Mouse (Mus musculus) forebrain, embryonic 13.5 days (tissue): ENCODE data around the gene Kmt2c. TPM values are rescaled to one million over a fixed set of nuclear protein-coding genes. Genes with fewer than 3 reads are reported as not detected.

Experiments
- ATAC-seq: fragments of 200-750 bp; cut with Nextera tagmentation; 2 replicates; pipeline ENCODE4 v1.8.0; 2017
- H3K27ac ChIP-seq: fragments of 300-500 bp; sonication (generic); 2 replicates; pipeline ENCODE4 v1.5.1; 2015; ENCODE audit warnings: inconsistent platforms, mild to moderate bottlenecking, moderate library complexity
- H3K27me3 ChIP-seq: fragments of 300-500 bp; sonication (generic); 2 replicates; pipeline ENCODE4 v1.6.1; 2015; ENCODE audit warnings: mild to moderate bottlenecking, inconsistent platforms
- H3K36me3 ChIP-seq: fragments of 300-500 bp; sonication (generic); 2 replicates; pipeline ENCODE4 v1.6.1; 2015; ENCODE audit warnings: mild to moderate bottlenecking, inconsistent platforms; ENCODE audit not compliant: poor library complexity, severe bottlenecking
- H3K4me1 ChIP-seq: fragments of 300-500 bp; sonication (generic); 2 replicates; pipeline ENCODE4 v1.6.1; 2015; ENCODE audit warnings: inconsistent platforms
- H3K4me2 ChIP-seq: fragments of 300-500 bp; sonication (generic); 2 replicates; pipeline ENCODE4 v1.6.1; 2015; ENCODE audit warnings: inconsistent platforms, mild to moderate bottlenecking, moderate library complexity
- H3K4me3 ChIP-seq: fragments of 300-500 bp; sonication (generic); 2 replicates; pipeline ENCODE4 v1.5.1; 2015; ENCODE audit warnings: mild to moderate bottlenecking, inconsistent platforms
- H3K9ac ChIP-seq: fragments of 300-500 bp; sonication (generic); 2 replicates; pipeline ENCODE4 v1.6.1; 2015; ENCODE audit warnings: mild to moderate bottlenecking, inconsistent platforms
- H3K9me3 ChIP-seq: fragments of 300-500 bp; sonication (generic); replicated peaks from 2 replicates; pipeline ENCODE4 v1.6.1; 2016; ENCODE audit warnings: inconsistent platforms
- WGBS: fragments of 180-500 bp; shearing (Covaris S2); methylation state at CpG from one replicate; pipeline ENCODE4 v1.1.7; 2015; 5-methylcytosine and 5-hydroxymethylcytosine counted together
- polyA plus RNA-seq: library from polyadenylated mRNA; unstranded; fragments of >200 nt; fragmentation: Nextera tagmentation; extraction: Ambion mirVana; gene quantifications from 2 replicates; pipeline ENCODE4 v1.2.1, GENCODE M21; 2015

Gene Kmt2c
- polyA plus RNA-seq, 1 experiment from 2014 or later, result 25.0 TPM

- H3K9me3 ChIP-seq, result no peaks in the 10 kb centered on the region
- WGBS, result 18% methylated on average over 2 of the region's 2 CpGs
- H3K27me3 ChIP-seq, result no peaks in the 10 kb centered on the region
- peak overlapping the region; percentile 79; the same call in 1 of the 2 replicates for H3K9ac ChIP-seq
- H3K27ac ChIP-seq, result no peak overlapping the region; the same call in 1 of the 2 replicates
- ATAC-seq, result no peak
- peak overlapping the region; percentile 72 for H3K4me3 ChIP-seq
- no peaks in the 10 kb centered on the region for H3K36me3 ChIP-seq
- H3K4me2 ChIP-seq, result peak overlapping the region; percentile 64
- peaks cover 20% of the 10 kb centered on the region for H3K4me1 ChIP-seq
Measured at GRCm38 (mm10) chr5:25530629-25531028, 32.0 kb upstream of the Kmt2c start.

- H3K27ac ChIP-seq, result peak overlapping the region; percentile 97
- under 1% methylated on average over 65 of the region's 87 CpGs for WGBS
Measured at GRCm38 (mm10) chr5:25529529-25530421, 31.2 kb upstream of the Kmt2c start.

GRCm38 (mm10) chr5:25528851-25529528 is 30.4 kb upstream of the Kmt2c start:
- Histone ChIP-seq H3K9me3 (no peaks in the 10 kb centered on the region), H3K4me2 (peak overlapping the region; percentile 64), H3K9ac (peak overlapping the region; percentile 56), H3K27ac (peak overlapping the region; percentile 2; the same call in 1 of the 2 replicates), H3K4me3 (peak overlapping the region; percentile 72), H3K4me1 (peaks cover 20% of the 10 kb centered on the region), H3K27me3 (no peaks in the 10 kb centered on the region), H3K36me3 (no peaks in the 10 kb centered on the region)
- ATAC-seq, result peak; percentile 59; the same call in 1 of the 2 replicates
- 9% methylated on average over 22 of the region's 22 CpGs for WGBS

More at GRCm38 (mm10) chr5:25529529-25530421, 31.2 kb upstream of the Kmt2c start:
- no peaks in the 10 kb centered on the region for H3K36me3 ChIP-seq
- no peaks in the 10 kb centered on the region for H3K27me3 ChIP-seq
- ATAC-seq, result peak; percentile 99
- peak overlapping the region; percentile 72 for H3K4me3 ChIP-seq
- H3K9ac ChIP-seq, result peak overlapping the region; percentile 79
- H3K9me3 ChIP-seq, result no peaks in the 10 kb centered on the region
- peaks cover 20% of the 10 kb centered on the region for H3K4me1 ChIP-seq
- peak overlapping the region; percentile 64 for H3K4me2 ChIP-seq

GRCm38 (mm10) chr5:25527971-25528370 is 29.4 kb upstream of the Kmt2c start:
- H3K9ac ChIP-seq, result no peak overlapping the region
- peaks cover 20% of the 10 kb centered on the region for H3K4me1 ChIP-seq
- WGBS, result 76% methylated on average over 1 of the region's 1 CpGs
- H3K9me3 ChIP-seq, result no peaks in the 10 kb centered on the region
- no peaks in the 10 kb centered on the region for H3K36me3 ChIP-seq
- no peak overlapping the region for H3K4me2 ChIP-seq
- H3K27me3 ChIP-seq, result no peaks in the 10 kb centered on the region
- no peak overlapping the region for H3K27ac ChIP-seq
- H3K4me3 ChIP-seq, result no peak overlapping the region
- ATAC-seq, result no peak

- H3K4me2 ChIP-seq, result no peak overlapping the region
- H3K4me3 ChIP-seq, result no peak overlapping the region
- ATAC-seq, result no peak
- WGBS, result 57% methylated on average over 4 of the region's 4 CpGs
- H3K36me3 ChIP-seq, result no peaks in the 10 kb centered on the region
- no peaks in the 10 kb centered on the region for H3K9me3 ChIP-seq
- H3K4me1 ChIP-seq, result peaks cover 13% of the 10 kb centered on the region
- H3K9ac ChIP-seq, result peak overlapping the region; percentile 21; the same call in 1 of the 2 replicates
- no peak overlapping the region for H3K27ac ChIP-seq
- H3K27me3 ChIP-seq, result no peaks in the 10 kb centered on the region
Measured at GRCm38 (mm10) chr5:25526926-25527325, 28.3 kb upstream of the Kmt2c start.

GRCm38 (mm10) chr5:25526116-25526515 is 27.5 kb upstream of the Kmt2c start:
- H3K9me3 ChIP-seq, result no peaks in the 10 kb centered on the region
- H3K4me1 ChIP-seq, result peaks cover 13% of the 10 kb centered on the region
- H3K4me2 ChIP-seq, result no peak overlapping the region
- no peak for ATAC-seq
- no peaks in the 10 kb centered on the region for H3K27me3 ChIP-seq
- H3K4me3 ChIP-seq, result no peak overlapping the region
- WGBS, result 52% methylated on average over 5 of the region's 5 CpGs
- no peaks in the 10 kb centered on the region for H3K36me3 ChIP-seq
- H3K27ac ChIP-seq, result no peak overlapping the region
- H3K9ac ChIP-seq, result no peak overlapping the region

- no peak overlapping the region for H3K27ac ChIP-seq
- no peak overlapping the region for H3K9ac ChIP-seq
- ATAC-seq, result no peak
- H3K27me3 ChIP-seq, result no peaks in the 10 kb centered on the region
- 89% methylated on average over 5 of the region's 5 CpGs for WGBS
- H3K4me3 ChIP-seq, result no peak overlapping the region
- no peaks in the 10 kb centered on the region for H3K4me1 ChIP-seq
- H3K9me3 ChIP-seq, result no peaks in the 10 kb centered on the region
- H3K4me2 ChIP-seq, result no peak overlapping the region
- H3K36me3 ChIP-seq, result no peaks in the 10 kb centered on the region
Measured at GRCm38 (mm10) chr5:25521461-25521860, 22.9 kb upstream of the Kmt2c start.

- WGBS, result 72% methylated on average over 3 of the region's 3 CpGs
- no peak for ATAC-seq
- H3K4me1 ChIP-seq, result no peaks in the 10 kb centered on the region
- no peaks in the 10 kb centered on the region for H3K36me3 ChIP-seq
- no peak overlapping the region for H3K4me2 ChIP-seq
- H3K27me3 ChIP-seq, result no peaks in the 10 kb centered on the region
- no peak overlapping the region for H3K4me3 ChIP-seq
- no peak overlapping the region for H3K27ac ChIP-seq
- no peak overlapping the region for H3K9ac ChIP-seq
- H3K9me3 ChIP-seq, result no peaks in the 10 kb centered on the region
Measured at GRCm38 (mm10) chr5:25519820-25520219, 21.2 kb upstream of the Kmt2c start.

- H3K4me1 ChIP-seq, result no peaks in the 10 kb centered on the region
- H3K9me3 ChIP-seq, result no peaks in the 10 kb centered on the region
- no peak overlapping the region for H3K27ac ChIP-seq
- no peak for ATAC-seq
- no peak overlapping the region for H3K4me2 ChIP-seq
- no peak overlapping the region for H3K4me3 ChIP-seq
- H3K36me3 ChIP-seq, result no peaks in the 10 kb centered on the region
- no peaks in the 10 kb centered on the region for H3K27me3 ChIP-seq
- no peak overlapping the region for H3K9ac ChIP-seq
- WGBS, result 84% methylated on average over 5 of the region's 5 CpGs
Measured at GRCm38 (mm10) chr5:25517550-25517949, 19.0 kb upstream of the Kmt2c start.

- Histone ChIP-seq H3K36me3 (no peaks in the 10 kb centered on the region), H3K4me1 (no peaks in the 10 kb centered on the region), H3K27ac (no peak overlapping the region), H3K27me3 (no peaks in the 10 kb centered on the region), H3K4me3 (no peak overlapping the region), H3K9me3 (no peaks in the 10 kb centered on the region), H3K9ac (no peak overlapping the region), H3K4me2 (no peak overlapping the region)
- 94% methylated on average over 11 of the region's 11 CpGs for WGBS
- no peak for ATAC-seq
Measured at GRCm38 (mm10) chr5:25516301-25516895, 17.8 kb upstream of the Kmt2c start.

GRCm38 (mm10) chr5:25515767-25516166 is 17.2 kb upstream of the Kmt2c start, which contains the start of gene Cct8l1:
Gene Cct8l1, plus strand, starts transcription at chr5:25516067.
- no peak for ATAC-seq
- Histone ChIP-seq H3K4me3 (no peak within 1 kb of the TSS), H3K4me1 (no peaks in the 10 kb centered on the region), H3K27ac (no peak within 1 kb of the TSS), H3K36me3 (no peaks in the 10 kb centered on the region), H3K9me3 (no peaks in the 10 kb centered on the region), H3K4me2 (no peak within 1 kb of the TSS), H3K27me3 (no peaks in the 10 kb centered on the region), H3K9ac (no peak within 1 kb of the TSS)
- WGBS, result 91% methylated on average over 5 of the region's 5 CpGs

- H3K36me3 ChIP-seq, result no peaks in the 10 kb centered on the region
- WGBS, result 94% methylated on average over 5 of the region's 5 CpGs
- no peak overlapping the region for H3K4me3 ChIP-seq
- no peak overlapping the region for H3K9ac ChIP-seq
- no peaks in the 10 kb centered on the region for H3K4me1 ChIP-seq
- H3K27ac ChIP-seq, result no peak overlapping the region
- no peak for ATAC-seq
- H3K4me2 ChIP-seq, result no peak overlapping the region
- no peaks in the 10 kb centered on the region for H3K9me3 ChIP-seq
- no peaks in the 10 kb centered on the region for H3K27me3 ChIP-seq
Measured at GRCm38 (mm10) chr5:25506041-25506440, 7.5 kb upstream of the Kmt2c start.
